Mouse (Mus musculus) liver, embryonic 12.5 days (tissue): ENCODE measurements around the gene Olfr453. TPM values are rescaled to one million over a fixed set of nuclear protein-coding genes. Genes with fewer than 3 reads are reported as not detected.

Source experiments
- ATAC-seq: fragments of 200-750 bp; cut with Nextera tagmentation; 2 replicates; pipeline ENCODE4 v1.8.0; 2017; ENCODE audit warnings: moderate number of reproducible peaks, mild to moderate bottlenecking, moderate library complexity
- H3K27ac ChIP-seq: fragments of 300-500 bp; sonication (generic); 2 replicates; pipeline ENCODE4 v1.5.1; 2016; ENCODE audit warnings: mild to moderate bottlenecking
- H3K27me3 ChIP-seq: fragments of 300-500 bp; sonication (generic); replicated peaks from 2 replicates; pipeline ENCODE4 v1.6.1; 2016; ENCODE audit warnings: mild to moderate bottlenecking, moderate library complexity
- H3K36me3 ChIP-seq: fragments of 300-500 bp; sonication (generic); 2 replicates; pipeline ENCODE4 v1.6.1; 2016; ENCODE audit warnings: mild to moderate bottlenecking, moderate library complexity
- H3K4me1 ChIP-seq: fragments of 300-500 bp; sonication (generic); 2 replicates; pipeline ENCODE4 v1.6.1; 2016
- H3K4me2 ChIP-seq: fragments of 300-500 bp; sonication (generic); 2 replicates; pipeline ENCODE4 v1.6.1; 2016; ENCODE audit warnings: mild to moderate bottlenecking, moderate library complexity
- H3K4me3 ChIP-seq: fragments of 300-500 bp; sonication (generic); 2 replicates; pipeline ENCODE4 v1.5.1; 2016; ENCODE audit warnings: mild to moderate bottlenecking, moderate library complexity
- H3K9ac ChIP-seq: fragments of 300-500 bp; sonication (generic); 2 replicates; pipeline ENCODE4 v1.6.1; 2016; ENCODE audit warnings: mild to moderate bottlenecking, moderate library complexity
- H3K9me3 ChIP-seq: fragments of 300-500 bp; sonication (generic); replicated peaks from 2 replicates; pipeline ENCODE4 v1.6.1; 2016; ENCODE audit warnings: mild to moderate bottlenecking, moderate library complexity
- WGBS: fragments of 180-500 bp; shearing (Covaris S2); methylation state at CpG from one replicate; pipeline ENCODE4 v1.1.7; 2016; ENCODE audit not compliant: insufficient replicate concordance; 5-methylcytosine and 5-hydroxymethylcytosine counted together
- polyA plus RNA-seq: library from polyadenylated mRNA; unstranded; fragments of >200 nt; fragmentation: Nextera tagmentation; extraction: Ambion mirVana; gene quantifications from 2 replicates; pipeline ENCODE4 v1.2.1, GENCODE M21; 2016

Gene Olfr453
- polyA plus RNA-seq, 1 experiment from 2014 or later: not detected

DNA sequence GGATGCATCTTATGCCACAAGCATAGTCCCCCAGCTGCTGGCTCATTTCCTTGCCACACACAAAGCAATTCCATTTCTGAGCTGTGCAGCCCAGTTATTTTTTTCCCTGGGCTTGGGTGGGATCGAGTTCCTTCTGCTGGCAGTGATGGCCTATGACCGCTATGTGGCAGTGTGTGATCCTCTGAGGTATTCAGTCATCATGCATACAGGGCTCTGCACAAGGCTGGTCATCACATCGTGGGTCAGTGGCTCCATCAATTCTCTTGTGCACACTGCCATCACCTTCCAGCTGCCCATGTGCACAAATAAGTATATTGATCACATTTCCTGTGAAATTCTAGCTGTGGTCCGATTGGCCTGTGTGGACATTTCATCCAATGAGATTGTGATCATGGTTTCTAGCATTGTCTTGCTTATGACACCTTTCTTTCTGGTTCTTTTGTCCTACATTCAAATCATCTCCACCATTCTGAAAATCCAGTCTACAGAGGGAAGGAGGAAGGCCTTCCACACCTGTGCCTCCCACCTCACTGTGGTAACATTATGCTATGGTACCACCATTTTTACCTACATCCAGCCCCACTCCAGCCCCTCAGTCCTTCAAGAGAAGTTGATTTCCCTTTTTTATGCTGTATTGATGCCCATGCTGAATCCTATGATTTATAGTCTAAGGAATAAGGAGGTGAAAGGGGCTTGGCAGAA lies 51.2 kb downstream of the Olfr453 start:
- Histone ChIP-seq H3K4me3 (no peak overlapping the region), H3K27me3 (no peaks in the 10 kb centered on the region), H3K9ac (no peak overlapping the region), H3K27ac (no peak overlapping the region), H3K4me2 (no peak overlapping the region), H3K36me3 (no peaks in the 10 kb centered on the region), H3K4me1 (no peaks in the 10 kb centered on the region), H3K9me3 (no peaks in the 10 kb centered on the region)
- WGBS: 33% methylated on average over 4 of the region's 4 CpGs
- no peak for ATAC-seq

DNA sequence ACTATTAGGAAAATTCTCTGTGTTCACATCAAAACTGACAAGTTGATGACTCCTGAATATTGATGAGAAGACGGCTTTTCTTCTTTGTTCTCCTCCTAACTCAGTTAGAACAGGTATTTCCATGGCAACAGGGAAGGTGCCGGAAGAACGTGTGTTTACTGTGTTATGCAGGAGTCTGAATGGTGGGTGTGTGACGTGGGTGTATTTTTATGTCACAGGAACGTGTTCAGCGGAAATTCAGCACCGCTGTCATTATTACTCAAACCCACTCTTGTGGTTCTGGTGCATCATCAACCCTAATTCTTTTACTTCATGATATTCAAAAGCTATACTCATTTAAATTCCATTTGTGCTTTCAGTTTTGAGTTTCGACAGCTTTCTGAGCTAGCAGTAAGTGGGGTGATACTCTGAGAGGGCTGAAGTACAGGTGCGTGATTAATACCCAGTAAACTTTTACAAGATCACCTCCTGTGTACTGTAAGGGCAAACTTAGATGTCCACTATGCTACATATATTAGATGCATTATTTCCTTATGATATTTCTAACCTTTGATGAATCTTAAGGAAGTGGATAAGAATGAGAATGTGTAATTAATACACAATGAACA lies 51.9 kb downstream of the Olfr453 start:
- no peaks in the 10 kb centered on the region for H3K4me1 ChIP-seq

DNA sequence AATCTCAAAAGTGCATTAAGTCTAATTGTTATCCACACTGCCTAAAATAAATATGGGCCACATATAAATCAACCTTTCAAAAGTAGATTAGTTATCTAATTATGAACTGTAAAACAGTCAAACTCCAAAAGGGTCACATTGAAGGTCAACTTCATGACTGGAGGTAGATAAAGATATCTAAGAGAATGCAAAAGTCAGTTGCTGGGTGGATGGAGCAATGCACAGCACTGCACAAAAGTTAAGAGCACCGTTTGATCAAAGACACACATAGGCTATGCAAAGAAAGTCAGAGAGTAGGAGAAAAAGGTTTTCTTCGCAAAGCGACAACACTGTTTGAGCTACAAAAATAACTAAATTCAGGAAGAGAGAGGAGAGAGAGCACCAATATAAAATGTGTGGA lies 55.8 kb downstream of the Olfr453 start:
- 72% methylated on average over 3 of the region's 3 CpGs for WGBS
- ATAC-seq: no peak
- Histone ChIP-seq H3K4me1 (no peaks in the 10 kb centered on the region), H3K9ac (no peak overlapping the region), H3K4me2 (no peak overlapping the region), H3K27me3 (no peaks in the 10 kb centered on the region), H3K4me3 (no peak overlapping the region), H3K9me3 (no peaks in the 10 kb centered on the region), H3K27ac (no peak overlapping the region), H3K36me3 (no peaks in the 10 kb centered on the region)

More for the DNA sequence above, 51.9 kb downstream of the Olfr453 start:
- no peaks in the 10 kb centered on the region for H3K27me3 ChIP-seq
- no peaks in the 10 kb centered on the region for H3K36me3 ChIP-seq
- no peak overlapping the region for H3K9ac ChIP-seq
- no peaks in the 10 kb centered on the region for H3K9me3 ChIP-seq
- H3K4me2 ChIP-seq: no peak overlapping the region
- H3K4me3 ChIP-seq: no peak overlapping the region
- no peak for ATAC-seq
- WGBS: 64% methylated on average over 9 of the region's 9 CpGs
- H3K27ac ChIP-seq: no peak overlapping the region

Other genes starting within 250 kb of the Olfr453 start
- not detected in 2 replicates for gene Olfr455, start 191.8 kb upstream of the Olfr453 start, polyA plus RNA-seq
- gene Tcaf3, start 141.7 kb upstream of the Olfr453 start, polyA plus RNA-seq: not detected in 2 replicates
- 0.46 and 0.53 TPM in 2 replicates for gene Tcaf2, start 94.1 kb upstream of the Olfr453 start, polyA plus RNA-seq
- 10.1 and 10.2 TPM in 2 replicates for gene Tcaf1, start 29.3 kb upstream of the Olfr453 start, polyA plus RNA-seq
- not detected in 2 replicates for gene Olfr38, start 17.0 kb downstream of the Olfr453 start, polyA plus RNA-seq
- gene Olfr452, start 45.7 kb downstream of the Olfr453 start, polyA plus RNA-seq: not detected in 2 replicates
- gene Olfr450, start 72.6 kb downstream of the Olfr453 start, polyA plus RNA-seq: not detected in 2 replicates
- gene Olfr449, start 95.0 kb downstream of the Olfr453 start, polyA plus RNA-seq: not detected in 2 replicates
- not detected in 2 replicates for gene Olfr448, start 151.1 kb downstream of the Olfr453 start, polyA plus RNA-seq
- gene Olfr447, start 169.5 kb downstream of the Olfr453 start, polyA plus RNA-seq: not detected in 2 replicates
- not detected in 2 replicates for gene Olfr446, start 182.0 kb downstream of the Olfr453 start, polyA plus RNA-seq
- not detected in 2 replicates for gene Olfr444, start 209.7 kb downstream of the Olfr453 start, polyA plus RNA-seq